Mouse (Mus musculus) liver, embryonic 16.5 days (tissue): ENCODE measurements around the gene 1700011M02Rik. TPM values are rescaled to one million over a fixed set of nuclear protein-coding genes. Genes with fewer than 3 reads are reported as not detected.
A peak's percentile ranks its signal among the peaks of the same experiment; 100 is the strongest.
"Not testable (repeated sequence)": the region's sequence is repeated elsewhere in the genome, so short reads cannot be mapped to it uniquely, and the experiment has no call there.

Experiments
- ATAC-seq: fragments of 200-750 bp; cut with Nextera tagmentation; 2 replicates; pipeline ENCODE4 v1.8.0; 2017; ENCODE audit warnings: low read depth, mild to moderate bottlenecking, moderate number of reproducible peaks, moderate library complexity
- H3K27ac ChIP-seq: fragments of 300-500 bp; sonication (generic); 2 replicates; pipeline ENCODE4 v1.5.1; 2014; ENCODE audit warnings: mild to moderate bottlenecking, low read length
- H3K27me3 ChIP-seq: fragments of 300-500 bp; sonication (generic); 2 replicates; pipeline ENCODE4 v1.6.1; 2014; ENCODE audit warnings: low read depth, low read length, mixed read lengths; ENCODE audit not compliant: control insufficient read depth, insufficient read depth
- H3K36me3 ChIP-seq: fragments of 300-500 bp; sonication (generic); 2 replicates; pipeline ENCODE4 v1.6.1; 2014; ENCODE audit warnings: mild to moderate bottlenecking; ENCODE audit not compliant: control insufficient read depth, insufficient read depth
- H3K4me1 ChIP-seq: fragments of 300-500 bp; sonication (generic); 2 replicates; pipeline ENCODE4 v1.6.1; 2014; ENCODE audit warnings: low read depth, low read length, mixed read lengths; ENCODE audit not compliant: control insufficient read depth
- H3K4me2 ChIP-seq: fragments of 300-500 bp; sonication (generic); 2 replicates; pipeline ENCODE4 v1.6.1; 2014; ENCODE audit warnings: low read depth, low read length, mixed read lengths
- H3K4me3 ChIP-seq: fragments of 300-500 bp; sonication (generic); 2 replicates; pipeline ENCODE4 v1.5.1; 2014; ENCODE audit warnings: low read depth, mild to moderate bottlenecking, low read length
- H3K9ac ChIP-seq: fragments of 300-500 bp; sonication (generic); 2 replicates; pipeline ENCODE4 v1.6.1; 2014; ENCODE audit warnings: low read depth, low read length
- H3K9me3 ChIP-seq: fragments of 300-500 bp; sonication (generic); replicated peaks from 2 replicates; pipeline ENCODE4 v1.6.1; 2016; ENCODE audit warnings: low read length; ENCODE audit not compliant: control insufficient read depth
- WGBS: fragments of 180-500 bp; shearing (Covaris S2); extraction: QIAGEN DNeasy Blood & Tissue Kit; methylation state at CpG from one replicate; pipeline ENCODE4 v1.1.7; 2014; ENCODE audit not compliant: insufficient replicate concordance; 5-methylcytosine and 5-hydroxymethylcytosine counted together
- polyA plus RNA-seq: library from polyadenylated mRNA; unstranded; fragments of >200 nt; fragmentation: Nextera tagmentation; extraction: Ambion mirVana; gene quantifications from 2 replicates; pipeline ENCODE4 v1.2.1, GENCODE M21; 2015

1700011M02Rik gene
- polyA plus RNA-seq, result not detected in 2 replicates

- H3K4me1 ChIP-seq, H3K4me3 ChIP-seq, H3K27me3 ChIP-seq, H3K36me3 ChIP-seq, H3K9ac ChIP-seq, H3K27ac ChIP-seq, H3K4me2 ChIP-seq, ATAC-seq, H3K9me3 ChIP-seq: not testable (repeated sequence)
- 67% methylated on average over 6 of the region's 9 CpGs for WGBS
These were observed at the start of gene 1700011M02Rik, which contains the start of gene Dmrtc1a for GRCm38 (mm10) chrX:102908587-102908986. Gene 1700011M02Rik, plus strand, starts transcription at chrX:102908905. Gene Dmrtc1a, minus strand, starts transcription at chrX:102908687.

GRCm38 (mm10) chrX:102867871-102868270, 40.8 kb upstream of the 1700011M02Rik start, which contains the start of gene 1700031F05Rik:
Gene 1700031F05Rik, minus strand, starts transcription at chrX:102867971.
- Histone ChIP-seq H3K4me3 (no peak within 1 kb of the TSS), H3K9ac (no peak within 1 kb of the TSS), H3K9me3 (no peaks in the 10 kb centered on the region), H3K27ac (no peak within 1 kb of the TSS), H3K36me3 (no peaks in the 10 kb centered on the region), H3K4me1 (no peaks in the 10 kb centered on the region), H3K27me3 (no peaks in the 10 kb centered on the region), H3K4me2 (no peak within 1 kb of the TSS)
- WGBS, result 71% methylated on average over 6 of the region's 6 CpGs
- ATAC-seq, result no peak

- H3K4me2 ChIP-seq, result not testable (repeated sequence)
- WGBS, result 58% methylated on average over 1 of the region's 1 CpGs
These were observed 6.1 kb downstream of the 1700011M02Rik start for GRCm38 (mm10) chrX:102914823-102915222.

GRCm38 (mm10) chrX:102926707-102927106, 18.0 kb downstream of the 1700011M02Rik start:
- H3K9ac ChIP-seq, H3K9me3 ChIP-seq, ATAC-seq, H3K36me3 ChIP-seq, H3K4me3 ChIP-seq, H3K27me3 ChIP-seq, H3K27ac ChIP-seq, H3K4me1 ChIP-seq, H3K4me2 ChIP-seq: not testable (repeated sequence)
- 19% methylated on average over 4 of the region's 4 CpGs for WGBS

More at GRCm38 (mm10) chrX:102914823-102915222, 6.1 kb downstream of the 1700011M02Rik start:
- H3K9me3 ChIP-seq, H3K27me3 ChIP-seq, H3K4me3 ChIP-seq, H3K36me3 ChIP-seq, H3K27ac ChIP-seq, H3K9ac ChIP-seq, ATAC-seq, H3K4me1 ChIP-seq: not testable (repeated sequence)

GRCm38 (mm10) chrX:102928072-102928471, 19.4 kb downstream of the 1700011M02Rik start, which contains the start of gene 1700018G05Rik:
Gene 1700018G05Rik, plus strand, starts transcription at chrX:102928372.
- 88% methylated on average over 4 of the region's 6 CpGs for WGBS
- H3K4me1 ChIP-seq, H3K9me3 ChIP-seq, H3K9ac ChIP-seq, H3K4me2 ChIP-seq, H3K4me3 ChIP-seq, H3K36me3 ChIP-seq, ATAC-seq, H3K27me3 ChIP-seq, H3K27ac ChIP-seq: not testable (repeated sequence)

- H3K4me2 ChIP-seq, result peak overlapping the region; percentile 53; the same call in 1 of the 2 replicates
- no peak overlapping the region for H3K4me3 ChIP-seq
- H3K27me3 ChIP-seq, result peaks cover 14% of the 10 kb centered on the region
- ATAC-seq, result no peak
- H3K36me3 ChIP-seq, result no peaks in the 10 kb centered on the region
- H3K27ac ChIP-seq, result no peak overlapping the region
- WGBS, result 34% methylated on average over 12 of the region's 12 CpGs
- no peaks in the 10 kb centered on the region for H3K9me3 ChIP-seq
- no peak overlapping the region for H3K9ac ChIP-seq
- no peaks in the 10 kb centered on the region for H3K4me1 ChIP-seq
These were observed 24.4 kb downstream of the 1700011M02Rik start for GRCm38 (mm10) chrX:102932992-102933570.

GRCm38 (mm10) chrX:102933571-102934394, 25.1 kb downstream of the 1700011M02Rik start:
- Histone ChIP-seq H3K9me3 (no peaks in the 10 kb centered on the region), H3K4me2 (peak overlapping the region; percentile 53), H3K9ac (no peak overlapping the region), H3K27me3 (peaks cover 14% of the 10 kb centered on the region), H3K4me3 (peak overlapping the region; percentile 40), H3K4me1 (no peaks in the 10 kb centered on the region), H3K27ac (no peak overlapping the region), H3K36me3 (no peaks in the 10 kb centered on the region)
- 27% methylated on average over 54 of the region's 68 CpGs for WGBS
- ATAC-seq, result no peak

- no peaks in the 10 kb centered on the region for H3K36me3 ChIP-seq
- no peak overlapping the region for H3K27ac ChIP-seq
- H3K4me1 ChIP-seq, result no peaks in the 10 kb centered on the region
- no peak overlapping the region for H3K4me3 ChIP-seq
- no peaks in the 10 kb centered on the region for H3K9me3 ChIP-seq
- peaks cover 14% of the 10 kb centered on the region for H3K27me3 ChIP-seq
- ATAC-seq, result no peak
- 54% methylated on average over 8 of the region's 8 CpGs for WGBS
- H3K9ac ChIP-seq, result no peak overlapping the region
- H3K4me2 ChIP-seq, result no peak overlapping the region
These were observed 25.7 kb downstream of the 1700011M02Rik start for GRCm38 (mm10) chrX:102934395-102934764.

GRCm38 (mm10) chrX:102936743-102937142, 28.0 kb downstream of the 1700011M02Rik start:
- Histone ChIP-seq H3K9me3 (no peaks in the 10 kb centered on the region), H3K36me3 (no peaks in the 10 kb centered on the region), H3K27me3 (peaks cover 14% of the 10 kb centered on the region), H3K4me3 (no peak overlapping the region), H3K27ac (no peak overlapping the region), H3K4me1 (no peaks in the 10 kb centered on the region), H3K4me2 (no peak overlapping the region), H3K9ac (no peak overlapping the region)
- 50% methylated on average over 5 of the region's 5 CpGs for WGBS
- ATAC-seq, result no peak
